Mouse (Mus musculus) ovary, postnatal 36 days (tissue): ENCODE measurements around the gene Spata31d1a.
"Not testable (repeated sequence)": the region's sequence is repeated elsewhere in the genome, so short reads cannot be mapped to it uniquely, and the experiment has no call there.

ENCODE experiments used
- DNase-seq: peaks from one replicate; pipeline ENCODE4 v3.0.0; 2022; ENCODE audit warnings: low spot score, mixed read lengths

The Spata31d1a gene

GRCm38 (mm10) chr13:59700137-59700536 lies 10.0 kb downstream of the Spata31d1a start:
- DNase-seq = not testable (repeated sequence)

GRCm38 (mm10) chr13:59699131-59699530 lies 11.0 kb downstream of the Spata31d1a start:
- DNase-seq = no peak

- no peak for DNase-seq
Observed at GRCm38 (mm10) chr13:59695781-59696180, 14.3 kb downstream of the Spata31d1a start.

GRCm38 (mm10) chr13:59694008-59694407 lies 16.1 kb downstream of the Spata31d1a start, which contains the start of gene 4921517D22Rik:
Gene 4921517D22Rik (minus strand): TSS chr13:59694108.
- no peak for DNase-seq

GRCm38 (mm10) chr13:59691478-59691877 lies 18.7 kb downstream of the Spata31d1a start:
- no peak for DNase-seq

GRCm38 (mm10) chr13:59690576-59690975 lies 19.6 kb downstream of the Spata31d1a start:
- DNase-seq = no peak

- no peak for DNase-seq
Observed at GRCm38 (mm10) chr13:59689843-59690242, 20.3 kb downstream of the Spata31d1a start.

GRCm38 (mm10) chr13:59689313-59689712 lies 20.8 kb downstream of the Spata31d1a start:
- no peak for DNase-seq

GRCm38 (mm10) chr13:59688338-59688770 lies 21.8 kb downstream of the Spata31d1a start:
- DNase-seq = peak; percentile 14

- no peak for DNase-seq
Observed at GRCm38 (mm10) chr13:59685236-59685635, 24.9 kb downstream of the Spata31d1a start.

- DNase-seq = no peak
Observed at GRCm38 (mm10) chr13:59682629-59683028, 27.5 kb downstream of the Spata31d1a start.

- DNase-seq = no peak
Observed at GRCm38 (mm10) chr13:59679908-59680307, 30.2 kb downstream of the Spata31d1a start.

GRCm38 (mm10) chr13:59679306-59679705 lies 30.8 kb downstream of the Spata31d1a start:
- DNase-seq = no peak

- DNase-seq = no peak
Observed at GRCm38 (mm10) chr13:59676316-59677229, 33.6 kb downstream of the Spata31d1a start.

- peak; percentile 71 for DNase-seq
Observed at GRCm38 (mm10) chr13:59675151-59676011, 34.7 kb downstream of the Spata31d1a start, which contains the start of gene Golm1. Gene Golm1 (minus strand): TSS chr13:59675811.

GRCm38 (mm10) chr13:59674761-59675150 lies 35.4 kb downstream of the Spata31d1a start:
- no peak for DNase-seq

- DNase-seq = no peak
Observed at GRCm38 (mm10) chr13:59674215-59674614, 35.9 kb downstream of the Spata31d1a start.

- no peak for DNase-seq
Observed at GRCm38 (mm10) chr13:59673597-59673996, 36.5 kb downstream of the Spata31d1a start.

GRCm38 (mm10) chr13:59672248-59672647 lies 37.9 kb downstream of the Spata31d1a start:
- no peak for DNase-seq

GRCm38 (mm10) chr13:59671521-59671920 lies 38.6 kb downstream of the Spata31d1a start:
- no peak for DNase-seq

GRCm38 (mm10) chr13:59669946-59670345 lies 40.2 kb downstream of the Spata31d1a start:
- no peak for DNase-seq

- no peak for DNase-seq
Observed at GRCm38 (mm10) chr13:59668501-59669093, 41.5 kb downstream of the Spata31d1a start.
